Mouse (Mus musculus) embryonic fibroblast, embryonic 13.5 days (primary cell): ENCODE measurements around the gene Tspan4.

Experiments
- CTCF ChIP-seq: IDR thresholded peaks from 2 replicates; pipeline ENCODE4 v1.5.1; 2011; ENCODE audit warnings: mild to moderate bottlenecking, control low read depth, low read length, moderate library complexity, borderline replicate concordance; ENCODE audit not compliant: insufficient read depth
- POLR2A ChIP-seq: IDR thresholded peaks from 2 replicates; pipeline ENCODE4 v1.6.1; 2011; ENCODE audit warnings: low read depth, mild to moderate bottlenecking, control low read depth, low read length, moderate library complexity

- peak; percentile 82 for TF ChIP-seq POLR2A
- no peak for TF ChIP-seq CTCF
Observed at GRCm38 (mm10) chr7:141475011-141475804, at the start of gene Tspan4, which contains the start of gene Polr2l.
